Mouse (Mus musculus) lung, postnatal 36 days (tissue): ENCODE data around the gene Rflnb.

Source experiments
- DNase-seq: peaks from one replicate; pipeline ENCODE4 v3.0.0; 2022; ENCODE audit warnings: mixed read lengths

Rflnb gene

DNA sequence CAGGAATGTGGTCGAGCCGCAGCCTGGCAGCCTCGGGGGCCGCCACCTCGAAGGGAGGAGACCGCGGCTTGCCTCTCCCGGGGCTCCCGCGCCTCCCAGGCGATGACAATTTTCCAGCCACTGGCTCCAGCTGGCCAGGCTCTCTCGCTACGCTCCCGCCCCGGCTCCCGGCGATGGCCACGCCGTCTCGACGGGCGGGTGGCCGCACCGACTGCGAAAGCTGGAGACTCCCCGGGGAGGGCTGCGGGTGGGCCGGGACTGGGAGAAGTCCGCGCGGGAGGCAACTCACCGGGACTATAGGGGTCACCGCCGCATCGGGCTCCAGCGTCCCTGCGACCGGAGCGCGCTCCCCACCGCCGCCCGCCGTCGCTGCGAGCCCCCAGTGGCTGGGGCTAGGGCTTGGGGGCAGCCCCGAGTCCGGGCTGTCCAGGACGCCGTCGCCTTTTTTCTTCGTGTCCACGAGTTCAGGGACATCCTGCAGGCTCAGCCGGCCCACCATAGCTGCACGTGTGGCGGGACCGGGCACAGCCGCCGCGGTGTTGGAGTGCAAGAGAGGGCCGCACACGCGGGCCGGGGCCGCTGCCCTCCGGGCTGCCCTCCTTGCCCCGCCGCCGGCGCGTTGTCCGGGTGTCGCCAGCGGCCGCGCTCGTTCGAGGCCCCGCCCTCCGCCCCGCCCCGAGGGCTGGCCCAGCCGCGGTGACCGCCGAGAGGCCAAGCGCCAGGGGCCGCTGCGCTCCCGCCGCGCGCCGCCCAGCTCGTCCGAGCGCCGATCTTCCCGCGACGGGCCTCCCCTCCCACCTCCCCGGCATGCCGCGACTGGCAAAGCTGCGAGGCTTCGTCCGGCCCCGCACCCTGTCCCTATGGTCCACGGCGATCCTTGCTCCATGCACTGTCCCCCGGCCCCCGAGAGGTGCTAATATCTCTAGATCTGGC lies at the start of gene Rflnb:
Rflnb (minus strand) TSS at position 644 of the 933 bp plus-strand sequence.
- peak; percentile 92 for DNase-seq

DNA sequence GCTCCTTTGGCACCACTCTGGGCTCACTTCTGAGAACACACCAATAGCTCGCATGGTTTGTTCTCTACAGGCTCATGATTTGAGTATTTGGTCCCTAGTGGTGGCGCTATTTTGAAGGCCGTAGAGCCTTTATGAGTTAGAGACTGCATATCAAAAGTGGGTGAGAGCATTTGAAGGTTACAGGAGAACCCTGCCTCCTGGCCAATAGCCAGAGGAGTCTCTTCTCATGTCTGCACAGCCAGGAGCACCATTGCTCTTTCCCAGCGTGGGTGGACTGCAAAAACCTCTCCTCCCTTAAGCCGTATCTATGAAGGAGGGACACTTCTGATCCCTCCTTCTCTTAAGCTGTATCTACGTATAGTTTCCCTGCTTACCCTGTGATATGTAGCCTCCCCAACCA lies 49.8 kb upstream of the Rflnb start:
- no peak for DNase-seq

DNA sequence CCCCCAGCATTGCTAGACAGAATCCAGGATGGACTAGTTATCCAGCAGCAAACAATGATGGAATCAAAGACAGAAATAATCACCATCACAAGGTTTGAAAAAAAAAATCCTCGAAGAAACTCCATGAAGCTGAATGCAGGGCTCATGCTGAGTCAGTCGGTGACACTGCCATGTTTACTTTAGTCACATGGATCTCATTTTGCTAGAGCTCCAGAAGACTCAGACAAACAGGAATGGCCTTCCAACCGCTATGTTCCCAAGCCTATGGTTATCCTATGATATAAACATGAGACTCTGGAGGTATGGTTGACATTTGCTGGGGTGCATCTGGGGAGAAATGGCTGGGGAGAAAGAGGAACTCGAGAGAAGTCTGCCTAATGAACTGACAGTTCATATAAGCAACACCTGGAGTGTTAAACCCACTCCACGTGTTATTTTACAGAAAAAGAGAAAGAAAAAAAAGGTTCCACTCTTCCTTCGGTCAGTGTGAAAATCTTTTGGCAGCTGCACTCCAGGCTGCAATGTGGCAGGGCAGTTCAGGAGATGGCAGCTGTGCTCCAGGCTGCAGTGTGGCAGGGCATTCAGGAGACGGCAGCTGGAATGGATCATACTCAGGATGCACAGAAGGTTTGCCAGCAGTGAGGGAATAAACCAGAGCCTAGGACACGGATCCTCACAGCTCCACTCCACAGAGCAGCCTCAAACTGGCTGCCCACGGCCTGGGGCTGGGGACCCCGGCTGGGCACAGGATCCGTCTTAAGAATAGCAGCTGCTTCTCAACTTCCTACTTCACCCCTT lies 46.9 kb upstream of the Rflnb start:
- DNase-seq: peak; percentile 35

DNA sequence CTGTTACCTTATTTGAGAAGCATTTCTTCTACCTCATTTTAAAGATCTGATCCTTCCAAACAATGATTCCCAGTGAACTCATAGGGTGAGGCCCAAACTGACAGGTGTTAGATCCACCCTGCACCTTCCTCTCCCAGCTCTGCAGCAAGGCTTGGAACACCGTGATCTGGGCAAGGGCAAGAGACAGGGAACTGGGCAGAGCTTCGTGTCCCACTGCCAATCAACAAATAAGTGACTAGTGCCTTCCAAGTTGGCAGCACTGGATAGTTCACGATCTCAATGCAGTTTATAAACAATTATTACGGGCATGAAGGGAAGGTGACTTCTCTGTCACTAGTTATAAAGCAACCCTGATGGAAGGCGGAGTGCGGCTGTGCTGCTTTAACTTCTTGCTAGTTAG lies 42.2 kb upstream of the Rflnb start:
- no peak for DNase-seq

DNA sequence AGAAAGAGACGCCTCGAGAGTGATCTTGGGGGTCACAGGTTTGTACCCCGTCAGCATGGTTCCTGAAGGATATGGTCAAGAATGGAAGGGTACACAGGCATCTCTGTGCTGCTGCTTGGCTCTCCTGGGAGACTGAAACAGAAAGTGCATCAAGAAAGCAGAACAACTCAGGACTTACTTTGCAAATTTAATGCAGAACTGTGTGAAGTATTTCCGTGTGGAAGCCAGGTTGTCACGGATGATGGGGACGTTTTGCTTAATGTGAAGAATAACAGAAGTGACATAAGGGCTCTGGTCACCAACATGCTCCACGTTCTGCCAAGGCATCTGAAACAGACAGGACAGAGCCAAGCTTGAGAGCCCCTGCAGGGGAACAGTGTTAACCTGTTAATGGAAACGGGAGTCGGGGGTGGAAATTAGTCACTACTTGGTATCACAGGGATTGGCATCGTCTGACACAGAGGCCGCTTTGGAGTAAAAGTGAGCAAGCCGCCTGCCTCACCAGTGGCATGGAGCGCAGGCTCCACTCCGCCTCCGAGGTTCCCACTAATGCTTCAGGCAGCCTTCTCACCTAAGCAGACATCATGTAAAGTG lies 39.1 kb upstream of the Rflnb start:
- DNase-seq: no peak

DNA sequence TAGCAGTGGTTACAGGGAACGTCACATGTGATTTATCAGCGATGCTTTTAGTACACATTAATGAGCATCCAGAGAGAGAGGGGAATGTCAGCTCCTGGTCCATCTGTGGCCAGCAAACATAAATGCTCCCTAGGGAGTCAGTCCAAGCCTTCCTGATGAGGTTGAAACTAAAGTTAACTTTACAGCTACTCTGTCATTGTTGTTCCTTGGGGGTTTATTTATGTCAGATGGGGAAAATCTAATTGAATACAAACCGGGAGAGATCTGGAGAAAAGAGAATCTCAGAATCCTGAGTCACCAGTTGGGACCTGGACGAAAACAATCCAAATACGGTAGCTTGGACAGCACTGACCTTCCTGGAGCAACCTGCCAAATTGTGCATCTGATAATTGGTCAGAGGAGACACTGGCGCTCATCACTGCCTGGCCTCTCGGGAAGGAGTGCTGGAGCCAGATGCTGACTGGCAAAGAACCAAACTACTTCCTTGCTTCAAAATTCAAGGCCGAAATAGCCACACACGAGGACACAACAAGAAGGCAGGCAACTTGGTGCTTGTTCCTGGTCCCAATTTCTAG lies 38.0 kb upstream of the Rflnb start:
- no peak for DNase-seq

DNA sequence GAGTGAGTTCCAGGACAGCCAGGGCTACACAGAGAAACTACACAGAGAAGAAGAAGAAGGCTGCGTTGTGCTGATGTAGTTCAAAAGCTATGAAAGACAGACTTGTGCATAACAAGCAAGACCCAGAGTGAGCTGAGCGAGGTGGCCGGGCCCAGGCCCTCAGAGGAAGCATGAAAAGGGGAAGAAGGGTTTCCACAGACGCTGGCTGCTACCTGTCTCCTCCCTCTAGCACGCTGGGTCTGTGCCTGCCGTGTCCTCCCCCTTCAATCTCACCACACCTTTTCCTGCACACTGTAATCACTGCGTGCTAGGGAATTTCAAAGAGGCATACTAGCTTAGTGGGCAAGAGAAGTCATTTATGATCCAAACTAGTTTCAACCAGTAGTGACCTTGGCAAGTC lies 36.8 kb upstream of the Rflnb start:
- no peak for DNase-seq

DNA sequence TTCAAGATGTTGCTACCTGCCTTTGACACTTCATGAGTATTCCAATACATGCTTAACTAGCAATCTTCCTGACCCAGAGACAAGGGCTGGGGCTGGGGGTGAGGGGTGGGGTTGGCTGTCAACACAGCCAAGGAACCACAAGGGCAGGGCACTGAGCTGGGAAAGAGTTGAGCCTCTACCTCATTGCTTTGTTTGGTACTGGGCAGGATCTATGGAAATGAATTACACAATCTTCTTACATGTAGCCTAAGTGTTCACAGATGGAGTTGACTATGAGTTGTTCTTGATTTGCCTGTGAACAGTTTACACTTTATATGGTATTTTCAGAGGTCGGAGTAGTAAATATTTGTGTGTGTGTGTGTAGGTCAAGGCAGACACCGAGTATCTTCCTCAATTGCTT lies 33.3 kb upstream of the Rflnb start:
- DNase-seq: no peak

DNA sequence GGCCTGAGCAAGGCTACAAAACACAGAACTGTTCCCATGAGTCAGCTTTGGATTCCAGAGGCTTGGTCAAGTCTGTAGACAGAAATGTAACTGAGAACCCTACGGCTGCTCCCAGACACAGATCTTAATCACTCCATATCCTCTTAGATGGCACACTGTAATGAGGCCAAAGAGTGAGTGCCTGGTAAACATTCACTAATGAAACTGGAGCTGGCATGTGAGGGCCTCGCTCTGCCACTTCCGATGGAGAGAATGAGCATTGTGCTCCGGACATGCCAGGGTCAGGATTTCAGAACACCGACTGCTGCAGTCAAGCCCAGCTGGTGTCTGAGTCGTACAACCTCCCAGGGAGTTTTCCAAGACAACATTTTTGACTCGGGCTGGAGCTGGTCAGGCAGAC lies 32.4 kb upstream of the Rflnb start:
- DNase-seq: peak; percentile 15

DNA sequence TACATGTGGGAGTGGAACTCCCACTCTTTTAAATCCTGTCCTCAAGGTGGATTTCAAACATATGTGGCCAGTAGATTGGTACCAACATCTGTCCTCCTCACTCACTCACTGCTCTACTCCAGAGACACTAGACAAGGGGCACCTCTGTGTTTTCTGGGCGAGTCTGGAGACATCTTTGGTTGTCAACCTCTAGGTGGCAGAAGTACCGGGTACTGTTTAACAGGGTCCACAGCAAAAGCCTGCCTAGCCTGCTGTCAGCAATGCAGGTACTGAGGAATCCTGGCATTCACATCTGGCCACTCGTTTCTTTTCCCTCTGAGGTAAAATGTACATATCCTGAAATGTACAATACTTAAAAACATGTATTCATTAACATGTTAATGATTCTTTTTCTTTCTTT lies 28.9 kb upstream of the Rflnb start:
- DNase-seq: no peak

DNA sequence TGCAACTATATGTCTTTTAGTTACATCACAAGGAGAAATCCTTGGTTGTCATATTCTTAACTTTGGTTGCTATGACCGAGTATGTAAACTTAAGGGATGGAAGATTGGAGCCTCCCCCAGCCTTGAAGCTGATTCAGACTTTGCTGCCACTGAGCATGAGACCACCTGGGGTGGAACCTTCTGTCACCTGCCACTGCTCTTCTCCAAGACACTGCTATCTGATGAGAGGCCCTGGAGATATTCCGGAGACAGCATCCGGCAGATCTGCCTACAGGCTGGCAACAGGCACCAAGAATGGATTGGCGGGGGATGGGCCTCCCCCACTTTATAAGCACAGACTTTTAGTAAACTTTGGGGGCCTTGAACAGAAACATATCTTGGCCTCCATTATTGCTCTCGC lies 24.9 kb upstream of the Rflnb start:
- DNase-seq: no peak

DNA sequence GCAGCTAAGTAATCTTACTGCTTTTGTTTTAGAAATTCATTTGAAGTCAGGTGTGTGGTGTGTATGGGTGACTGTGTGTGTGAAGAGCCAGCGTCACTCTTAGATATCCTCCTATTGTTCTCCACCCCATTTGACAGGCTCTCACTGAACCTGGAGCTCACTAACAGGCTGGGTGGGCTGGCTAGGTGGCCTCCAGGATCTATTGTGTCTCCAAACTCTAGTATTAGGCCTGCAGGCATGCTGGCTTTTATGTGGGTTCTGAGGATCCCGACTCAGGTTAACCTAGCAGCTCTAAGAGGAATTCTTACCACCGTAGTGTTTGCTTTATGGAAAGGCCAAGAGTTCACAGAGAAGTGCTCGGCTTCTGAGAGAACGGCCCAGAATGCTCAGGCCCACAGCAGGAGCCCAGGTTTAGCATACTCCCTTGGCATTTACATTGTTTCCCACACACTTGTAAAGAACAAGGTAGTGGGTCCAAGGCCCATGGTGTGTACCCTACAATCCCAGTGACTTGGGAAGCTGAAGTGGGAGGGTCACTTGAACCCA lies 23.5 kb upstream of the Rflnb start:
- peak; percentile 36 for DNase-seq

DNA sequence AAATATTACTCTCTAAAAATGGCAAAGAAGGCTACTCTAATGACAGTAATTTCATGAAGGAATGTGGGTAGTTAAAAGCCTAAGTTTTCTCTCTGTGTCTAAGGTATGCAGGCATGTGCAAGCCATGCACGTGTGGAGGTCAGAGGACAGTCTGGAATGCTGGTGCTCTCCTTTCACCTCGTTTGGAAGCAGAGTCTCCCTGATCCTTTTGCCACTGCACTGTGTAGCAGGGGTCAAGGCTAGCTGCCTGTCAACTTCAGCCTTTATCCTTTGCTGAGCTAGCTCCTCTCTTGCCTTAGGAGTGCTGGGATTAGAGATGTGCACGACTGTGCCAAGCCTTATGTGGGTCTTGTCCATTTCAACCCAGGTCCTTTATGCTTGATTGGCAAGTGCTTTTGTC lies 22.9 kb upstream of the Rflnb start:
- no peak for DNase-seq

DNA sequence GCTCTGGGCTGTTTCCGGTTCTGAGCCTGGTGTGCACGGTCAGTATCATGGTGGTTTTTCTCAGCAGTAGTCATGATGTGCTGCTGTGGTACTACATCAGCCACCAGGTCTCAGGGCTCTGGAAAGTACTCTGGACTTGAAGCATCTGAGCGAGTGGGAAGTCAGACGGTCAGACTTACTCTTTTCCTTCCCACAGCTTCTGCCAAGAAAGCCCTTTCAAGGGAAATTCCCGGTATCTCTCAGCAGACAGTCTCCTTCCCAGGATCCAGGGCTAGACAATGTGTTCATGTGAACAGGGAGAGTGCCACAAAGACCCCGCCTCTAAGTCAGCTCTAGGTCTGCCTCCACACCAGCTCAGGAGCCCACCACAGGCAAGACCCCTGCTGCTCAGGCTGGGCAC lies 17.8 kb upstream of the Rflnb start:
- no peak for DNase-seq

DNA sequence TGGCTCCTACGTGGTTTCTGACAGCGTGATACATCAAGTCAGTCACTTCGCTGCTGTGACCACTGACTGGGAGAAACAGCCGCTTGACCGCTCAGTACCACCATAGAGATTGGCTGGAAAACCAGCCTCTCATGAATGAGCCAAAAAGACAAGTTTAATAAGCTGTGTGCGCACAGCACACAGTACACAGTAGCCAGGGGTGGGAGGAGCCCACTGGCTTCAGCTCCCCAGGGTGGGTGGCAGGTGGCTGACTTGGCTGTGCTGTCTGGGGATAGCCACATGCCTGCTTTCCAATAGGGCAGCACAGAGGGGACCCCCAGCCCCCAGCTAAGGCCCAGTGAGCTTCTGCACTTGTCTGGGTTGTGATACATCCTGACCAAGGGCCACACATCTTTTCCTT lies 16.9 kb upstream of the Rflnb start:
- DNase-seq: no peak

DNA sequence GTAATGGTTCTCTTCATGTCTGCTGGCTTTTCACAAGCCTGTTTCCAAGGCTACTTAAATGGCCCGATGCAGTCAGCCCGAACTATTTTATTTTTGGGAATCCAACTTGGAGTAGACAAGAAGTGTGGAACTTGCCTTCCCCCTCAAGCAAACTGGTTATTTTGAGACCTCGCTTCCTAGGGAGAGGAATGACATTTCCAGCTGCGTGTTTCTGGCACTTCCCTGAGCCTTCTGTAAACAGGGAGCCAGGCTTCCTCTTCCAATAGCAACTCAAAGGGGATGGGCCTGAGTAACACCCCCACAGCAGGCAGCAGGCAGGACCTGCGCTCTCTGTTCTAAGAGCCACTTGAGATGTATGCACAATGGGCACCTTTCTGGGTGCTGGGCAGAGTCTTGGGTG lies 15.3 kb upstream of the Rflnb start:
- DNase-seq: peak; percentile 65

DNA sequence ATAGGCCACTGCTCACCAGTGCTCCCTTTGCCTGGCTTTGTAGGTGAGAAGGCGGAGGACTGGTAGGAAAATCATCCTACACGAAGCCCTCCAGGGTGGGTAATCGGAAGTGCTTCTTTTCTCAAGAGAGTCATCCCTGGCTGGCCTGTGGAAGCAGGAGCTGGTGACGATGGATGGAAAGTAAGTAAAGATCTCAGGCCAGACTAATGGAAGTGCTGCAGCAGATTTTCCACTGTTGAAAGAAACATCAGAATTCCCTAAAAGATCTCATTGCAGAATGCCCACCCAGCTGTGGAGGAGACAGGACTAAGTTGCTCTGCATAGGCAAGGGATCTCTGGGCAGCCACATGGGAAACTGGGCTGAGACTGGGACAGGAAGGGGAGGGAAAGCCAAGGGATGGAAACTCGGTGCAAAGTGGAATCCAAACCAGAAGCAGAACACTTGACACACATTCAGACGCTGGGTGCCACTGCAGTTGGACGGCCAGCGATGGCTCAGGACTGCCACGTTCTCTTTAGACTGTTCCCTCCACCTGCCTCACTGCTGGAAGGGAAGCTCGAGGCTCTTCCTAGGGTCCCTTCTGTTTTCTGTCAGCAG lies 14.6 kb upstream of the Rflnb start:
- DNase-seq: no peak

DNA sequence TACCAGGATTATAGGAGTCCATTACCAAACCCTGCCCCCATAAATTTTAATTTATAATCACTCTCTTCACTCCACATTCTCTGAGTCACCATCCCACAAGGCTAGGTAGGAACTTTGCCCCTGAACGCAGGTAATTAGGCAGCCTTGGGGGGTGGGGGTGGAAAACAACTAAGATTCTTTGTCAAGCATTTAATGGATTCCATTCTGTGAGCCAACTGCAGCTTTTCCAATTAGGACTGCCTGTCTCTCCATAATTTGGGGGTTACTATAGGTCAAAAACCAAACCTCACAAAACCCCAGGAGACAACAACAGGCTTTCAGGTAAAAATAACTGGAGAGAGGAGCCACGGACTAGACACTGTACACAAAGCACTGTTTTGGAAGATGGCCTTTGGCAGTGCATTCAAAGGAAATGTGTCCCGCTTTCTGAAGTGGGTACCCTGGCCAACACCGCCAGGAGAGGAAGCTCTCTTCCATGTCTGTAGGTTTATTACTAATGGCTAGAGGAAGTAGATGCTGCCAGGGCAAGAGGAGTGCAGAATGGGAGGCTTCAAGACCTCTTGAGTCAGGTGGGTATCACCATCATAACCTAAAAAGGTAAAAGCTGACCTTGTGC lies 13.3 kb upstream of the Rflnb start:
- no peak for DNase-seq

DNA sequence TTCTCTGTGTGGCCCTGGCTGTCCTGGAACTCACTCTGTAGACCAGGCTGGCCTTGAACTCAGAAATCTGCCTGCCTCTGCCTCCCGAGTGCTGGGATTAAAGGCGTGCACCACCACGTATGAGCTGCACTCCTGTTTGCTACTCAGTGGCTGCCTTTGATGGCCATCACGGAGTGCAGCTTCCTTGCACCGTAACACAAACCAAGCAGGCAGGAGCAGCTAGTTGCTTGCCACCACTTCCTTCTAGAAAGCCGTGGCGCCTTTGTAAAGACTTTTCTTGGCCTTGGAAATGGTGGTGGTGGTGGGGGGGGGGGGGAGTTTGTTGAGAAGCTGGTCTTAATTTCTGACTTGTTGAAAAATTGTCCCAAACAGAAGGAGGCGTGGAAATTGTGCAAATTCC lies 12.5 kb upstream of the Rflnb start:
- DNase-seq: no peak

DNA sequence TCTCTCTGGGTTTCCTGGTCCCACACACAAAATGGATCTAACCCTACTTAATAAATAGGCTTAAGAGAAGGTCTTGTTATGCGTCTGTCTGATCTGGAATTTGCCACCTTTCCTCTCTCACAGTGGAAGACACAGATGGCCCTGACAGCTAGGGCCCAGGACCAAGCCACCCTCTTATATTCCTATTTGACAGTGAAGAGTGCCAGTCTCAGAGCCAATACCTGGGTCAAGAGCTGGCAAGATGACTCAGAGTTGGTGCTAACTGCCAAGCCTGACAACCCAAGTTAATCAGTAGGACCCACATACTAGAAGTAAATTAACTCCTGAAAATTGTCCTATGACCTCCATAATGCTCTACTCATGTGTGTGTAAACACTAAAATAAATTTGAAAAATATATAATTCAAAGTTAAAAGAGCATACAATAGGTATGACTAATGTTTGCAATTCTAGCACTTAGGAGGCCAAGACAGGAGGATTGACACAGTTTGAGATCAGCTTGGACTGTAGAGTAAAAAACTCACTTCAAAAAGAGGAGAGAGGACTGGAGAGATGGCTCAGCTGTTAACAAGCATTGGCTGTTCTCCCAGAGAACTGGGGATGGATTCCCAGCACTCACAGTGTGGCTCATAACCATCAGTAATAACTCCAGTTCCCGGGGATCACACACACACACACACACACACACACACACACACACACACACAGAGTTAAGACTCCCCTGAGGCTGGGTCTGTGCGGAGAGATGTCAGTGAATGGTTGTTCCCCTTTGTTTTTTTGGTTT lies 11.9 kb upstream of the Rflnb start:
- DNase-seq: peak; percentile 36

DNA sequence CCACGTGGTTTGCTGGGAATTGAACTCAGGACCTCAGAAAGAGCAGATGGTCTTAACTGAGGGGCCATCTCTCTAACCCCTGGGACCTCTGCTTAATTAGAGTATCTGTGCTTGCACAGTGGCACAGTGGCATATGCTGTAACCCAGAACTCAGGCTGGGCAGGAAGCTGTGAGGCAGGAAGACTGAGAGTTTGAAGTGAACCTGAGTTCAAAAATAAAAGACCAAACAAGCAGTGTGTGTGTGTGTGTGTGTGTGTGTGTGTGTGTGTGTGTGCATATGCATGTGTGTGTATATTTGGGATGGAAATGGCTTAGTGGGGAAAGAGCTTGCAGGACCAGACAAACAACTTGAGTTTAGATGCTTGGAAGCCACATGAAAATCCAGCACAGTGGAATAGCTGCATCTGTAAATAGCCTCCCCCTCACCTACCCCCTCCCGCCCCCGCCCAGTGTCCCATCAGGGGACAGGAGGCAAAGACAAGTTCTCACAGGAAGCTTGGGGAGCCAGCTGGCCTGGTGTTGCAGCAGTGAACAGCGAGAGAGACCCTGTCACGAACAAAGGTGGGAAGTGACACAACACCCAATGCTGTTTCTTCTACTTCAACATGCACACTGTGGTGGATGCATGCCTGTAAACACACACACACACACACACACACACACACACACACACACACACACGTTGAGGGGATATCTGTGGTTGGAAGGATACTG lies 10.2 kb upstream of the Rflnb start:
- no peak for DNase-seq
